Mouse (Mus musculus) MEL (cell line): ENCODE measurements around the gene Fnip2. TPM values are rescaled to one million over a fixed set of nuclear protein-coding genes. Genes with fewer than 3 reads are reported as not detected.

Experiments used
- DNase-seq: peaks from one replicate; pipeline ENCODE4 v3.0.0; 2011; ENCODE audit warnings: low read depth, low spot score
- H3K27ac ChIP-seq: 2 replicates; pipeline ENCODE4 v1.5.1; 2012; ENCODE audit warnings: low read depth, mild to moderate bottlenecking, control low read depth, low read length, moderate library complexity; ENCODE audit not compliant: control insufficient read depth
- H3K27me3 ChIP-seq, 2 experiments: fragments of 150-350 bp in 1 of 2; sonication (generic) in 1 of 2; 2 replicates each; pipeline ENCODE4 v1.6.1; 2012; ENCODE audit warnings: low read length in 2 of 2, mild to moderate bottlenecking in 2 of 2, improper control_type of control experiment in 1 of 2, moderate library complexity in 1 of 2; ENCODE audit not compliant: insufficient read depth in 2 of 2, control insufficient read depth in 1 of 2
- H3K36me3 ChIP-seq, 2 experiments: 2 replicates each; pipeline ENCODE4 v1.6.1; 2012 to 2014; ENCODE audit warnings: low read length in 2 of 2, improper control_type of control experiment in 1 of 2, inconsistent platforms in 1 of 2, mild to moderate bottlenecking in 1 of 2; ENCODE audit not compliant: insufficient read depth in 2 of 2, control insufficient read depth in 1 of 2
- H3K4me1 ChIP-seq, 2 experiments: fragments of 150-350 bp in 1 of 2; sonication (generic) in 1 of 2; 2 replicates each; pipeline ENCODE4 v1.6.1; 2012; ENCODE audit warnings: low read length in 2 of 2, improper control_type of control experiment in 1 of 2, mild to moderate bottlenecking in 1 of 2; ENCODE audit not compliant: insufficient read depth in 2 of 2, control insufficient read depth in 1 of 2
- H3K4me3 ChIP-seq, 2 experiments: fragments of 150-350 bp in 1 of 2; sonication (generic) in 1 of 2; 2 replicates each; pipeline ENCODE4 v1.5.1; 2012; ENCODE audit warnings: low read depth in 2 of 2, low read length in 2 of 2, mild to moderate bottlenecking in 2 of 2, moderate library complexity in 2 of 2, control low read depth in 1 of 2, improper control_type of control experiment in 1 of 2; ENCODE audit not compliant: control insufficient read depth in 1 of 2, insufficient read depth in 1 of 2
- H3K79me2 ChIP-seq: 2 replicates; pipeline ENCODE4 v1.6.1; 2012; ENCODE audit warnings: mild to moderate bottlenecking, low read length, moderate library complexity; ENCODE audit not compliant: control insufficient read depth, poor library complexity, insufficient read depth
- H3K9ac ChIP-seq: 2 replicates; pipeline ENCODE4 v1.6.1; 2012; ENCODE audit warnings: low read depth, mild to moderate bottlenecking, control low read depth, low read length, moderate library complexity; ENCODE audit not compliant: control insufficient read depth, poor library complexity, severe bottlenecking
- H3K9me3 ChIP-seq: fragments of 150-350 bp; sonication (generic); replicated peaks from 2 replicates; pipeline ENCODE4 v1.6.1; 2012; ENCODE audit warnings: mild to moderate bottlenecking, low read length, improper control_type of control experiment, moderate library complexity; ENCODE audit not compliant: insufficient read depth
- BHLHE40 ChIP-seq: IDR thresholded peaks from 2 replicates; pipeline ENCODE4 v1.6.1; 2012; ENCODE audit warnings: low read depth, mild to moderate bottlenecking, inconsistent platforms, low read length, improper control_type of control experiment, borderline replicate concordance
- CHD1 ChIP-seq: IDR thresholded peaks from 2 replicates; pipeline ENCODE4 v1.6.1; 2012; ENCODE audit warnings: low read depth, mild to moderate bottlenecking, inconsistent platforms, low read length, improper control_type of control experiment
- CHD2 ChIP-seq: IDR thresholded peaks from 2 replicates; pipeline ENCODE4 v1.6.1; 2011; ENCODE audit warnings: low read length, improper control_type of control experiment
- CTCF ChIP-seq, 3 experiments: IDR thresholded peaks in 2 of 3; conservative IDR thresholded peaks in 1 of 3; 2 replicates each; pipeline ENCODE4 v1.5.1; 2011 to 2012; ENCODE audit warnings: low read length in 3 of 3, low read depth in 2 of 3, mild to moderate bottlenecking in 2 of 3, improper control_type of control experiment in 1 of 3, inconsistent platforms in 1 of 3, mixed read lengths in 1 of 3, moderate library complexity in 1 of 3; ENCODE audit not compliant: control insufficient read depth in 1 of 3, insufficient read depth in 1 of 3, poor library complexity in 1 of 3, severe bottlenecking in 1 of 3
- ELF1 ChIP-seq: IDR thresholded peaks from 2 replicates; pipeline ENCODE4 v1.6.1; 2014; ENCODE audit warnings: low read depth, mild to moderate bottlenecking, inconsistent platforms, low read length, improper control_type of control experiment, moderate library complexity
- EP300 ChIP-seq, 2 experiments: IDR thresholded peaks; 2 replicates each; pipeline ENCODE4 v1.6.1; 2011; ENCODE audit warnings: improper control_type of control experiment in 2 of 2, low read length in 2 of 2, low read depth in 1 of 2, mild to moderate bottlenecking in 1 of 2
- GABPA ChIP-seq: IDR thresholded peaks from 2 replicates; pipeline ENCODE4 v1.6.1; 2012; ENCODE audit warnings: low read depth, mild to moderate bottlenecking, inconsistent platforms, low read length, improper control_type of control experiment, moderate library complexity
- GATA1 ChIP-seq: IDR thresholded peaks from 2 replicates; pipeline ENCODE4 v1.6.1; 2011; ENCODE audit warnings: low read depth, low read length, improper control_type of control experiment
- HCFC1 ChIP-seq: IDR thresholded peaks from 2 replicates; pipeline ENCODE4 v1.6.1; 2012; ENCODE audit warnings: low read depth, mild to moderate bottlenecking, inconsistent platforms, low read length, improper control_type of control experiment, moderate library complexity
- JUND ChIP-seq: IDR thresholded peaks from 2 replicates; pipeline ENCODE4 v1.6.1; 2011; ENCODE audit warnings: low read depth, mild to moderate bottlenecking, improper control_type of control experiment, low read length
- MAFK ChIP-seq: IDR thresholded peaks from 2 replicates; pipeline ENCODE4 v1.6.1; 2011; ENCODE audit warnings: low read depth, mild to moderate bottlenecking, low read length, improper control_type of control experiment, borderline replicate concordance
- MAX ChIP-seq: IDR thresholded peaks from 2 replicates; pipeline ENCODE4 v1.6.1; 2011; ENCODE audit warnings: low read length, improper control_type of control experiment
- MAZ ChIP-seq: IDR thresholded peaks from 2 replicates; pipeline ENCODE4 v1.6.1; 2012; ENCODE audit warnings: low read depth, mild to moderate bottlenecking, inconsistent platforms, low read length, improper control_type of control experiment
- MEF2A ChIP-seq: IDR thresholded peaks from 2 replicates; pipeline ENCODE4 v1.6.1; 2014; ENCODE audit warnings: low read depth, mild to moderate bottlenecking, inconsistent platforms, low read length, improper control_type of control experiment; ENCODE audit not compliant: poor library complexity, insufficient replicate concordance, severe bottlenecking; ENCODE audit errors: extremely low read depth
- MYB ChIP-seq: IDR thresholded peaks from 2 replicates; pipeline ENCODE4 v1.6.1; 2011; ENCODE audit warnings: mild to moderate bottlenecking, low read depth, low read length, improper control_type of control experiment
- MYC ChIP-seq: IDR thresholded peaks from 2 replicates; pipeline ENCODE4 v1.6.1; 2011; ENCODE audit warnings: low read depth, mild to moderate bottlenecking, low read length, improper control_type of control experiment, moderate library complexity
- NELFE ChIP-seq: IDR thresholded peaks from 2 replicates; pipeline ENCODE4 v1.6.1; 2011; ENCODE audit warnings: low read depth, low read length, improper control_type of control experiment
- NRF1 ChIP-seq: IDR thresholded peaks from 2 replicates; pipeline ENCODE4 v1.6.1; 2014; ENCODE audit warnings: low read depth, mild to moderate bottlenecking, inconsistent platforms, low read length, improper control_type of control experiment, moderate library complexity; ENCODE audit not compliant: poor library complexity, insufficient read depth, severe bottlenecking
- POLR2A ChIP-seq, 2 experiments: IDR thresholded peaks; 2 replicates each; pipeline ENCODE4 v1.6.1; 2011 to 2012; ENCODE audit warnings: low read length in 2 of 2, mild to moderate bottlenecking in 2 of 2, control low read depth in 1 of 2, improper control_type of control experiment in 1 of 2, low read depth in 1 of 2, moderate library complexity in 1 of 2; ENCODE audit not compliant: control insufficient read depth in 1 of 2, insufficient read depth in 1 of 2, poor library complexity in 1 of 2
- POLR2AphosphoS5 ChIP-seq: IDR thresholded peaks from 2 replicates; pipeline ENCODE4 v1.6.1; 2012; ENCODE audit warnings: low read depth, borderline replicate concordance, mild to moderate bottlenecking, inconsistent platforms, low read length, moderate library complexity, mixed read lengths
- RAD21 ChIP-seq: IDR thresholded peaks from 2 replicates; pipeline ENCODE4 v1.6.1; 2011; ENCODE audit warnings: mild to moderate bottlenecking, low read depth, low read length, improper control_type of control experiment
- RCOR1 ChIP-seq: IDR thresholded peaks from 2 replicates; pipeline ENCODE4 v1.6.1; 2012; ENCODE audit warnings: low read depth, mild to moderate bottlenecking, inconsistent platforms, low read length, improper control_type of control experiment
- SIN3A ChIP-seq: IDR thresholded peaks from 2 replicates; pipeline ENCODE4 v1.6.1; 2012; ENCODE audit warnings: low read length, improper control_type of control experiment, inconsistent platforms
- SMC3 ChIP-seq: IDR thresholded peaks from 2 replicates; pipeline ENCODE4 v1.6.1; 2011; ENCODE audit warnings: low read depth, low read length, improper control_type of control experiment
- TAL1 ChIP-seq: IDR thresholded peaks from 2 replicates; pipeline ENCODE4 v1.6.1; 2012; ENCODE audit warnings: mild to moderate bottlenecking, inconsistent platforms, low read length, moderate library complexity, mixed read lengths
- TCF12 ChIP-seq: IDR thresholded peaks from 2 replicates; pipeline ENCODE4 v1.6.1; 2014; ENCODE audit warnings: low read depth, mild to moderate bottlenecking, inconsistent platforms, low read length, improper control_type of control experiment, moderate library complexity
- UBTF ChIP-seq: IDR thresholded peaks from 2 replicates; pipeline ENCODE4 v1.6.1; 2012; ENCODE audit warnings: low read depth, mild to moderate bottlenecking, inconsistent platforms, low read length, improper control_type of control experiment, moderate library complexity, borderline replicate concordance; ENCODE audit not compliant: insufficient read depth
- USF2 ChIP-seq, 2 experiments: IDR thresholded peaks; 2 replicates each; pipeline ENCODE4 v1.6.1; 2011 to 2012; ENCODE audit warnings: improper control_type of control experiment in 2 of 2, low read length in 2 of 2, borderline replicate concordance in 1 of 2, inconsistent platforms in 1 of 2, low read depth in 1 of 2, mild to moderate bottlenecking in 1 of 2; ENCODE audit not compliant: insufficient read depth in 1 of 2
- ZKSCAN1 ChIP-seq: IDR thresholded peaks from 2 replicates; pipeline ENCODE4 v1.6.1; 2012; ENCODE audit warnings: low read depth, mild to moderate bottlenecking, inconsistent platforms, low read length, improper control_type of control experiment, moderate library complexity
- ZMIZ1 ChIP-seq: IDR thresholded peaks from 2 replicates; pipeline ENCODE4 v1.6.1; 2012; ENCODE audit warnings: low read depth, mild to moderate bottlenecking, inconsistent platforms, low read length, improper control_type of control experiment, moderate library complexity
- polyA plus RNA-seq, 2 experiments: library from polyadenylated mRNA; stranded (reverse) in 1 of 2; unstranded in 1 of 2; fragments of >175 nt in 1 of 2; fragments of >200 nt in 1 of 2; gene quantifications; 2 replicates each; pipeline versions ENCODE4 v1.2.1 to v1.2.4; 2012; ENCODE audit warnings: low replicate concordance in 2 of 2, low read depth in 1 of 2; ENCODE audit not compliant: insufficient read length in 2 of 2, insufficient read depth in 1 of 2, missing spikeins in 1 of 2
- total RNA-seq: library from RNA; depleted of rRNA; stranded (reverse); fragments of 300-350 nt; gene quantifications from 2 replicates; pipeline ENCODE4 v1.2.3, GENCODE M21; 2012

The Fnip2 gene
- total and polyA plus RNA-seq, 3 experiments = 10.4 to 65.8 (median 11.0) TPM

DNA sequence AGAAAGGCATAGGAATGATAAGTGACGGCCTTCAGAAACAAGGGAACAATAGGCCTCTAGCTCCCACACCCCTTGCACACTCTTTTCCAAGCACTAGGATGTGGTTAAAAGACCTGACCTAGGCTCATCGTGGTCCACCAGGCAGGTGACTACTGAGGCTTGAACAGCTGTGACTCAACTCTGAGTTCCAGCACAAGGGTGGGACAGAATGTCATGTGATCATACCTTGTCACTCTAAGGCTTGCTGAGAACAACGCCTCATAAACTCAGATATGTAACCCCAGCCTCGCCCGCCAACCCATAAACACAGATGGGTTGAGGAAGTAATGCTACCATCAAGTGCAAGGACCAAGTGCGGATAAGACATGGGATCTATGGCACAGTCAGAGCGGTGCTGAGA lies 79.6 kb downstream of the Fnip2 start:
- DNase-seq = peak; percentile 17
- Histone ChIP-seq H3K79me2 (no peaks in the 10 kb centered on the region), H3K9ac (no peak overlapping the region), H3K4me1 (no peaks in the 10 kb centered on the region; a peak in 2 of 4 replicates), H3K36me3 (peaks cover 0 to 1% of the 10 kb centered on the region in 2 experiments; a peak in 2 of 4 replicates), H3K27ac (no peak overlapping the region), H3K4me3 (no peak overlapping the region), H3K9me3 (no peaks in the 10 kb centered on the region), H3K27me3 (no peaks in the 10 kb centered on the region)
- no peak for TF ChIP-seq EP300 (IDR thresholded peaks at IDR 0.05; ENCODE audit: low read depth in 1 of 2, low read length in 2 of 2)
- TF ChIP-seq RAD21 = no peak
- no peak for TF ChIP-seq HCFC1
- TF ChIP-seq SIN3A = no peak
- no peak for TF ChIP-seq MEF2A
- TF ChIP-seq ELF1 = no peak
- no peak for TF ChIP-seq GATA1
- TF ChIP-seq NELFE = no peak
- no peak for TF ChIP-seq TCF12
- no peak for TF ChIP-seq UBTF
- TF ChIP-seq NRF1 = no peak
- no peak for TF ChIP-seq CHD1
- TF ChIP-seq CTCF (IDR thresholded peaks at IDR 0.05 in 2 of 3, conservative IDR thresholded peaks at IDR 0.05 in 1 of 3; ENCODE audit: control insufficient read depth in 1 of 3, insufficient read depth in 1 of 3, low read depth in 2 of 3, low read length in 3 of 3, poor library complexity in 1 of 3, severe bottlenecking in 1 of 3) = no peak
- no peak for TF ChIP-seq MAZ
- TF ChIP-seq POLR2A (IDR thresholded peaks at IDR 0.05; ENCODE audit: control insufficient read depth in 1 of 2, insufficient read depth in 1 of 2, low read depth in 1 of 2, low read length in 2 of 2, poor library complexity in 1 of 2) = no peak
- TF ChIP-seq MYC = no peak
- no peak for TF ChIP-seq ZKSCAN1
- no peak for TF ChIP-seq POLR2AphosphoS5

DNA sequence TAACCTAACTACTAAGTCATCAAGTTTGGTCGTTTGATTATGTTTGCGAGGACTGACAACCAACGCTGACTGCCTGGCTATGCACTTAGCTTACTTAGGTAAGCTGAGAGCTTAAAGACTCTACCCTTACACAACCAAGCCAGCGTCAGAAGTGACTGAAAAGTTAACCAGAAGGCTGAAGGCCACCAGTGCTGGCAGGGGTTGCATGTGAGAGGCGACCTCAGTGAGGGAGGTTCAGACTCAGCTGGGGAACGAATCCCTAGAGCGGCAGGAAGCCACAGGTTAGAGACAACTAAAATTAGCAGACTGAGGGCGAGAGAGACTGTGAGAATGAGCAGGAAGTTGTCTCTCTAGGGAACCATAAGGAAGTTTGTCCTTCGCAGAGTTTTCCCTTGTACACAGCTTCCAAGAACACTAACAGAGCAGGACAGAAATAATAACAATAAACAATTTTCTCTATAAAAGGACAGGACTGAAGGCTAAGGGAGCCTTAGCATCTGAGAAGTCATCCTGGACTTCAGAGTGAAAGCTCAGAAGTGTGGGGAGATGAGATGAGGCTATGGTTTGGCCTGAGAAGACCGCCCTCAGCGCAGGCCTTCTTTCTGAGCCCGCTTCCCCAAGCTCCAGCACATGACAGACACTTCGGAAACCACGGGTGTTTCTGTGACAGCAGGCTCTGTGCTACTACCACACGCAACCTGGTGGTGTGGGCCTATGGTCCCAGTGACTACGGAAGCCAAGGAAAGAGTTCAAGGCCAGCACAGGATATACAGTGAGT lies 83.1 kb downstream of the Fnip2 start:
- H3K4me3 ChIP-seq = no peak overlapping the region
- no peak overlapping the region for H3K27ac ChIP-seq
- no peak overlapping the region for H3K9ac ChIP-seq
- H3K36me3 ChIP-seq = peaks cover 0 to under 1% of the 10 kb centered on the region in 2 experiments; a peak in 3 of 4 replicates
- H3K9me3 ChIP-seq = no peaks in the 10 kb centered on the region
- DNase-seq = no peak
- no peaks in the 10 kb centered on the region for H3K79me2 ChIP-seq
- peaks cover 0 to 3% of the 10 kb centered on the region in 2 experiments; a peak in 1 of 4 replicates for H3K4me1 ChIP-seq
- no peaks in the 10 kb centered on the region for H3K27me3 ChIP-seq
- TF ChIP-seq GABPA (no peak), ZMIZ1 (no peak), MAFK (no peak), SMC3 (no peak), TAL1 (no peak), MAX (no peak), MYB (no peak), USF2 (IDR thresholded peaks at IDR 0.05; ENCODE audit: borderline replicate concordance in 1 of 2, insufficient read depth in 1 of 2, low read depth in 1 of 2, low read length in 2 of 2) (no peak), CHD2 (no peak), CTCF (IDR thresholded peaks at IDR 0.05 in 2 of 3, conservative IDR thresholded peaks at IDR 0.05 in 1 of 3; ENCODE audit: control insufficient read depth in 1 of 3, insufficient read depth in 1 of 3, low read depth in 2 of 3, low read length in 3 of 3, poor library complexity in 1 of 3, severe bottlenecking in 1 of 3) (no peak), RCOR1 (no peak), CHD1 (no peak), BHLHE40 (no peak), JUND (no peak), MEF2A (no peak), NRF1 (no peak)
